Comparison of ENCODE assay signal across 18 mouse cellular contexts in genomic region chr2:131846811-131847210, GRCm38 (mm10). TPM values are rescaled to one million over a fixed set of nuclear protein-coding genes. Genes with fewer than 3 reads are reported as not detected.
DNase-seq lines count a peak whose midpoint lies in the region; ATAC-seq and TF ChIP-seq lines count a peak whose summit lies in the region.
"Had no signal": no experiment of that assay in that cellular context is flagged by ENCODE, and none has a peak within 500 bp of the region (broad histone marks: within the 10 kb centered on the region; RNA-seq: fewer than 3 reads in every experiment).

No protein-coding gene starts in this region.

- no peak for DNase-seq in left cerebral cortex, adult 2 months (ENCODE audit: extremely low spot score in 1 of 2, low spot score in 2 of 2)
- no peak for DNase-seq in left cerebral cortex, postnatal 36 days (ENCODE audit: low spot score in 2 of 2)
- DNase-seq in forebrain, embryonic 11.5 days (ENCODE audit: low spot score): no peak
- peak; percentile 36 for DNase-seq in hindbrain, embryonic 14.5 days (ENCODE audit: low spot score)
- no peak for DNase-seq in adrenal gland, postnatal 10 days
- no peak for DNase-seq in adrenal gland, adult 18-20 months (ENCODE audit: low spot score in 2 of 2)
- DNase-seq in thymus, adult 2 months: no peak
- DNase-seq: cerebellum, adult 9-11 months; gastrocnemius, postnatal 36 days; liver, postnatal 0 days had no signal

- intact Hi-C loops in left cerebral cortex, adult 2 months (cut with DNase I): loop anchor here (2.0 kb wide), 1 partner anchor 64 kb away; no protein-coding TSS in a partner anchor
- intact Hi-C loops in left cerebral cortex, postnatal 36 days (cut with DNase I): loop anchor here (5.0 kb wide), 1 partner anchor 65 kb away; no protein-coding TSS in a partner anchor

- 36% methylated on average over 2 of the region's 2 CpGs for WGBS in forebrain, embryonic 11.5 days
- 38% methylated on average over 2 of the region's 2 CpGs for WGBS in hindbrain, embryonic 14.5 days
- WGBS in midbrain, embryonic 16.5 days: 33% methylated on average over 2 of the region's 2 CpGs
- 52% methylated on average over 2 of the region's 2 CpGs for WGBS in thymus, adult 2 months

- ATAC-seq in forebrain, embryonic 11.5 days (replicated peaks; ENCODE audit: low FRiP score): no peak
- no peak for ATAC-seq in hindbrain, embryonic 14.5 days (ENCODE audit: low FRiP score)
- ATAC-seq in midbrain, embryonic 16.5 days: no peak
- ATAC-seq: activated CD4-positive, CD25-positive, alpha-beta regulatory T cell, adult 4 months; liver, postnatal 0 days had no signal

- no peak overlapping the region for H3K4me3 ChIP-seq in left cerebral cortex, adult 2 months
- no peak overlapping the region for H3K4me3 ChIP-seq in forebrain, embryonic 11.5 days (ENCODE audit: low read depth, low read length)
- 0 out of 2 replicates have a peak overlapping the region, but pooled peaks have one; percentile 2 for H3K4me3 ChIP-seq in hindbrain, embryonic 14.5 days (replicated peaks; ENCODE audit: low read length)
- no peak overlapping the region for H3K4me3 ChIP-seq in midbrain, embryonic 16.5 days (ENCODE audit: low read depth, low read length)
- H3K4me3 ChIP-seq in thymus, adult 2 months (ENCODE audit: control insufficient read depth, insufficient read depth, low read length): no peak overlapping the region
- H3K4me3 ChIP-seq: heart, embryonic 15.5 days; intestine, embryonic 15.5 days; limb, embryonic 13.5 days had no signal

- no peaks in the 10 kb centered on the region for H3K9me3 ChIP-seq in forebrain, embryonic 11.5 days (ENCODE audit: control insufficient read depth, low read length)
- no peaks in the 10 kb centered on the region for H3K9me3 ChIP-seq in hindbrain, embryonic 14.5 days (ENCODE audit: control insufficient read depth, low read length)
- no peaks in the 10 kb centered on the region for H3K9me3 ChIP-seq in midbrain, embryonic 16.5 days (replicated peaks; ENCODE audit: control insufficient read depth, low read length, poor library complexity, severe bottlenecking)
- H3K9me3 ChIP-seq: embryonic facial prominence, embryonic 10.5 days; heart, embryonic 15.5 days; intestine, embryonic 15.5 days; limb, embryonic 13.5 days had no signal

- H3K27ac ChIP-seq in left cerebral cortex, adult 2 months: peak overlapping the region; percentile 69
- peak overlapping the region; percentile 81; the same call in 1 of the 2 replicates for H3K27ac ChIP-seq in forebrain, embryonic 11.5 days (ENCODE audit: low read depth, low read length)
- peak overlapping the region; percentile 90 for H3K27ac ChIP-seq in hindbrain, embryonic 14.5 days
- H3K27ac ChIP-seq in midbrain, embryonic 16.5 days (ENCODE audit: low read length): peak overlapping the region; percentile 95
- H3K27ac ChIP-seq in thymus, adult 2 months (ENCODE audit: control insufficient read depth, insufficient read depth, low read length): no peak overlapping the region
- H3K27ac ChIP-seq: intestine, embryonic 15.5 days; kidney, postnatal 0 days; limb, embryonic 13.5 days had no signal

- H3K27me3 ChIP-seq in forebrain, embryonic 11.5 days (ENCODE audit: control insufficient read depth, insufficient read depth, low read length): no peaks in the 10 kb centered on the region
- no peaks in the 10 kb centered on the region for H3K27me3 ChIP-seq in hindbrain, embryonic 14.5 days (ENCODE audit: control insufficient read depth, insufficient read depth, low read length)
- no peaks in the 10 kb centered on the region for H3K27me3 ChIP-seq in midbrain, embryonic 16.5 days (ENCODE audit: control insufficient read depth, insufficient read depth, low read depth, low read length)
- H3K27me3 ChIP-seq in thymus, adult 2 months (ENCODE audit: control insufficient read depth, insufficient read depth, low read length): no peaks in the 10 kb centered on the region
- H3K27me3 ChIP-seq: heart, embryonic 15.5 days; intestine, embryonic 15.5 days; limb, embryonic 13.5 days had no signal

- H3K4me1 ChIP-seq in forebrain, embryonic 11.5 days (replicated peaks; ENCODE audit: control insufficient read depth, insufficient read depth, low read length): 0 out of 2 replicates have a peak, but pooled peaks cover 5% of the 10 kb centered on the region
- H3K4me1 ChIP-seq in hindbrain, embryonic 14.5 days (replicated peaks; ENCODE audit: control insufficient read depth, insufficient read depth, low read length): peaks cover 27% of the 10 kb centered on the region
- H3K4me1 ChIP-seq in midbrain, embryonic 16.5 days (ENCODE audit: control insufficient read depth, insufficient read depth, low read length): peaks cover 30% of the 10 kb centered on the region
- peaks cover 9% of the 10 kb centered on the region for H3K4me1 ChIP-seq in thymus, adult 2 months (replicated peaks; ENCODE audit: control insufficient read depth, insufficient read depth, low read length)

- TF ChIP-seq POLR2A in thymus, adult 2 months (IDR thresholded peaks at IDR 0.05; ENCODE audit: control insufficient read depth, extremely low read depth, insufficient read depth, low read length, poor library complexity): no peak

- no peak for TF ChIP-seq CTCF in left cerebral cortex, adult 2 months (IDR thresholded peaks at IDR 0.05)
- no peak for TF ChIP-seq CTCF in thymus, adult 2 months (IDR thresholded peaks at IDR 0.05; ENCODE audit: borderline replicate concordance, control insufficient read depth, extremely low read depth, insufficient read depth, low read length, poor library complexity)

- no peak overlapping the region for H3K4me2 ChIP-seq in forebrain, embryonic 11.5 days (ENCODE audit: low read depth, low read length, severe bottlenecking)
- H3K4me2 ChIP-seq in hindbrain, embryonic 14.5 days (replicated peaks): peak overlapping the region; percentile 42
- peak overlapping the region; percentile 50 for H3K4me2 ChIP-seq in midbrain, embryonic 16.5 days (ENCODE audit: low read length)

- no peak overlapping the region for H3K9ac ChIP-seq in forebrain, embryonic 11.5 days (ENCODE audit: low read length)
- peak overlapping the region; percentile 35; the same call in 1 of the 2 replicates for H3K9ac ChIP-seq in hindbrain, embryonic 14.5 days
- 0 out of 2 replicates have a peak overlapping the region, but pooled peaks have one; percentile 48 for H3K9ac ChIP-seq in midbrain, embryonic 16.5 days (ENCODE audit: low read depth, low read length)
- H3K9ac ChIP-seq: heart, embryonic 15.5 days; intestine, embryonic 15.5 days; limb, embryonic 13.5 days; liver, postnatal 0 days had no signal

- no peaks in the 10 kb centered on the region for H3K36me3 ChIP-seq in forebrain, embryonic 11.5 days (ENCODE audit: control insufficient read depth, insufficient read depth, low read length)
- H3K36me3 ChIP-seq in hindbrain, embryonic 14.5 days (replicated peaks; ENCODE audit: control insufficient read depth, insufficient read depth): no peaks in the 10 kb centered on the region
- H3K36me3 ChIP-seq in midbrain, embryonic 16.5 days (ENCODE audit: control insufficient read depth, insufficient read depth, low read length): no peaks in the 10 kb centered on the region
- no peaks in the 10 kb centered on the region for H3K36me3 ChIP-seq in thymus, adult 2 months (ENCODE audit: control insufficient read depth, insufficient read depth, low read length)
- H3K36me3 ChIP-seq: embryonic facial prominence, embryonic 10.5 days; heart, embryonic 15.5 days; intestine, embryonic 15.5 days; limb, embryonic 13.5 days had no signal

RNA-seq across cellular contexts. Expression of gene Erv3, which starts 12.7 kb away (rescaled TPM):
- under 1 TPM; 0.09 to 0.19 TPM for total RNA-seq in left cerebral cortex, adult 2 months (2021)
- under 1 TPM; 0.15 to 0.23 TPM for total RNA-seq in left cerebral cortex, postnatal 36 days (2021)
- polyA plus RNA-seq in forebrain, embryonic 11.5 days (2014; fragmentation: Nextera tagmentation; extraction: Ambion mirVana): not detected in 2 replicates
- polyA plus RNA-seq in hindbrain, embryonic 14.5 days (2014; fragmentation: Nextera tagmentation; extraction: Ambion mirVana): 0.07 TPM in 1 of 2 replicates, not detected in the other
- 0.06 TPM in 1 of 2 replicates, not detected in the other for polyA plus RNA-seq in midbrain, embryonic 16.5 days (2015; fragmentation: Nextera tagmentation; extraction: Ambion mirVana)
- total RNA-seq in adrenal gland, postnatal 10 days (2021): not detected
- not detected for total RNA-seq in adrenal gland, adult 18-20 months (2021)
- 0.23 and 0.28 TPM in 2 replicates for polyA plus RNA-seq in thymus, adult 2 months (2012; rRNA removed)
- total RNA-seq: gastrocnemius, postnatal 36 days had no signal
- polyA plus RNA-seq: activated CD4-positive, CD25-positive, alpha-beta regulatory T cell, adult 4 months; embryonic facial prominence, embryonic 10.5 days; heart, embryonic 15.5 days; intestine, embryonic 15.5 days; kidney, postnatal 0 days; limb, embryonic 13.5 days; liver, postnatal 0 days; spleen, adult 2 months had no signal
